Mouse (Mus musculus) adrenal gland, postnatal 10 days (tissue): ENCODE data around the gene Mmachc. TPM values are rescaled to one million over a fixed set of nuclear protein-coding genes. Genes with fewer than 3 reads are reported as not detected.

Source experiments
- DNase-seq: peaks from one replicate; pipeline ENCODE4 v3.0.0; 2021; ENCODE audit warnings: mixed read lengths
- long read RNA-seq, 2 experiments: library from polyadenylated mRNA; stranded (forward); transcript quantifications; one replicate each; pipeline ENCODE4 v2.0.0; 2021
- total RNA-seq, 2 experiments: library from RNA; stranded (reverse); gene quantifications; 2 replicates each; pipeline ENCODE4 v1.2.3; 2021

Gene Mmachc
- 10 to 100 TPM; 32.2 to 40.4 TPM for total RNA-seq
- long read RNA-seq, experiment 1, transcript Mmachc-201 (4 exons, 2,106 nt): major isoform, 6 of 15 reads
- long read RNA-seq, experiment 1, partial matches to known transcripts: 2 of 15 reads
- long read RNA-seq, experiment 1, other reads (novel, unspliced or antisense): 7 of 15 reads
- long read RNA-seq, experiment 2, transcript Mmachc-201 (4 exons, 2,106 nt): major isoform, 11 of 21 reads
- long read RNA-seq, experiment 2, partial matches to known transcripts: 1 of 21 reads
- long read RNA-seq, experiment 2, other reads (novel, unspliced or antisense): 9 of 21 reads

- peak; percentile 89 for DNase-seq
These were observed at the start of gene Mmachc, which contains the start of gene Ccdc163 for GRCm38 (mm10) chr4:116708201-116708764. Gene Mmachc (minus strand): TSS chr4:116708406. Gene Ccdc163 (plus strand): TSS chr4:116708509.

GRCm38 (mm10) chr4:116749750-116750149 is 41.5 kb upstream of the Mmachc start:
- no peak for DNase-seq

- DNase-seq: no peak
These were observed 31.0 kb upstream of the Mmachc start for GRCm38 (mm10) chr4:116738972-116739751.

- DNase-seq: no peak
These were observed 26.8 kb upstream of the Mmachc start for GRCm38 (mm10) chr4:116734996-116735395.

GRCm38 (mm10) chr4:116732355-116732754 is 24.1 kb upstream of the Mmachc start:
- DNase-seq: no peak

DNA sequence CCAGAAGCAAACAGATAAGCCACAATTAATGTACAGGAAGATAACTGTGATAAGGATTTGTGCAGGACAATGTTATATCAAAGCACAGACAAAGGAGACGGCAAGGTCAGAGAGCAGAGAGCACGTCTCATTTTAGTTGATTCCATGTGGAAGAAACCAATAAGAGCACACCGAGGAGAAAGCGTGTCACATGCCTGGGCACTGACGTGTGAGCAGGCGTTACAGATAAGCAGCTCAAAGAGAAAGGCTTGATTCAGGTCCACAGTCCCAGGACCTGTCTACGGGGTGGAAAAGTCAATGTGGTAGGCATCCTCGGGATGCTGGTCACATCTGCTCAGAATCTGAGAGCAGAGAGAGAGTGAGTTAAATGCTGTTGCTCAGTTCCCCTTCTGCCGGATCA is 22.9 kb upstream of the Mmachc start:
- no peak for DNase-seq

DNA sequence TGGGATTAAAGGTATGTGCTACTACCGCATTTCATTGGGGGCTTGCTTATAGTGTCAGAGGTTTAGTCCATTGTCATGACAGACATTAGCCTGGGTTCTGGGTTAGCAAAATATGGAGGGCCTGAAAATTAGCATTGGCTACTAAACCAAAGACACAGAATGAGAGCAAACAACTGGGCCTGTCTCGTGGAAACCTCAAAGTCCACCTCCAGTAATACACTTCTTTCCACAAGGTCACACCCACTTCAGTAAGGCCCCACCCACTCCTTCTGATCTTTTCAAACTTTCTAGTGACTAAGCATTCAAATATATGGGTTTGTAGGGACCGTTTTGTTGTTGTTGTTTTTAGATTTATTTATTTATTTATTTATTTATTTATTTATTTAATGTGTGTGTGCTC is 21.3 kb upstream of the Mmachc start:
- no peak for DNase-seq

DNA sequence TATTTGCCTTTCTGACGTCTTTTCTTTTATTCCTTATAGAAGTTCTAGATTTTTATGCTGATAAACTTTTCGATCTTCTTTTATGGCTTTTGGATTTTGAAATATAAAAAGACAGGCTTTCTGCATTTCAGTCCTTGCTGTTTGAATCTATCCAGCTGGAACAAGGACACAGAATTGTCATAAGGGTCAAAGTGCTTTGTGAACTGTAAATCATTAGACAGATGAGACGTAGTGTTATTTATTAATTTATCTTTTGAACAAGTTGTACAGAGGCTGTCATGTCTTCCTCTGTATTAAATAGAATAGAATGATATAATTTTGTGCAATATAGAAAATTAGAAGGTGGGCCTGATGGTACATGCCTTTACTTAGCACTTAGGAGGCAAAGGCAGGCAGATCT is 19.2 kb upstream of the Mmachc start:
- no peak for DNase-seq

- DNase-seq: no peak
These were observed 17.2 kb upstream of the Mmachc start for GRCm38 (mm10) chr4:116725444-116725843.

DNA sequence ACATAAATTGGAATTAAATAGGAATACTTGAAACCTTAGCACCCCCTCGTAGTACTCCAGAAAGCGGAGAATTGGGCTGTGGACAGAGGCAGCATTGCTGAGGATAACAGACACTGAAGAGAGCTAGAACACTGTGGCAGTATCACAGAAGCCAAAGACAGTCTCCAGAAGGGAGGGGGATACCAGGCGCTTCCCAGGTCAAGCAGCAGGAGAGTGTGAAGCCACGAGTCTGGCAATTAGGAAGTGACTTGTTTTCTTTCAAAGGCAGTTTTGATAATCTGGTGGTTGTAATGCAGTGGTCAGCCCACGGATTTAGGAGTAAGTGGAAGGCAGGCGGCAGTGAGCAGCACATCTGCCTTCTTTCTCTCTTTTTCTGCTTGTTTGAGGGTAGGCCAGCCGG is 14.0 kb upstream of the Mmachc start:
- no peak for DNase-seq

GRCm38 (mm10) chr4:116721098-116721628 is 13.0 kb upstream of the Mmachc start:
- no peak for DNase-seq

- DNase-seq: peak; percentile 92
These were observed 12.3 kb upstream of the Mmachc start, which contains the start of gene Tesk2 for GRCm38 (mm10) chr4:116720343-116721097. Gene Tesk2 (plus strand): TSS chr4:116720948.

GRCm38 (mm10) chr4:116719396-116719795 is 11.2 kb upstream of the Mmachc start:
- peak; percentile 81 for DNase-seq

DNA sequence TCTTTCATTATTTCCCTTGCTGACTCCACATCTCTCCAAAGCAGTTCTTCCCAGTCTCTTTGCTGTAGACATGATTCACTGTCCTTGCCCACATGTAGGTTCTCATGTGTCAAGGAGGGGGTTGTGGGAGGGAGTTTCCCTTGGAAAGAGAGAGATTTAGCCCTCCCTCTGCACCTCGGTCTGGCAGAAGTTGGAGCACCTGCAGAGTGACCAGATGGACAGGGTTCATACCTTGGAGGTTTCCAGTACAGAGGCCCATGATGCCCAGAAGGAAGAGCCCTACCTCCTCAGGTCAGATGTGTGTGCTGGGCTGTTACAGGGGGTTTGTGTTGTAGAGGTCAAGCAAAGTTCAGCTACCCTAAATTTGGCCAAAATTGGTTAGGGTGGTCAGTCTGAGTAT is 4.3 kb upstream of the Mmachc start:
- DNase-seq: no peak

DNA sequence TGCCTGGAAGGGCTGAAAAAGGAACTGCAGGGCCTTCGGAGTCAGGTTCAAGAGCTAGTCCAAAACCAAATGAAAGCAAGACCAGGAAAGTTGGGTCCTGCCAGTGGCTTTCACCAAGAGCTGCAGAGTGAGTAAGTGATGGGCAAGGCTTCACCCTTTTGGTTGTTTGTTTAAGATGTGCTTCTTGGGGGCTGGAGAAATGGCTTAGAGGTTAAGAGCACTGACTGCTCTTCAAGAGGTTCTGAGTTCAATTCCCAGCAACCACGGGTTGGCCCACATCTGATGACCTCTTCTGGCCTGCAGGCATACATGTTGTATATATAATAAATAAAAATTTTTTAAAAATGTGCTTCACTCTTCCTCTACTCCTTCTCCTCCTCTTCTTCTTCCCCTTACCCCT is 1.9 kb upstream of the Mmachc start:
- no peak for DNase-seq

DNA sequence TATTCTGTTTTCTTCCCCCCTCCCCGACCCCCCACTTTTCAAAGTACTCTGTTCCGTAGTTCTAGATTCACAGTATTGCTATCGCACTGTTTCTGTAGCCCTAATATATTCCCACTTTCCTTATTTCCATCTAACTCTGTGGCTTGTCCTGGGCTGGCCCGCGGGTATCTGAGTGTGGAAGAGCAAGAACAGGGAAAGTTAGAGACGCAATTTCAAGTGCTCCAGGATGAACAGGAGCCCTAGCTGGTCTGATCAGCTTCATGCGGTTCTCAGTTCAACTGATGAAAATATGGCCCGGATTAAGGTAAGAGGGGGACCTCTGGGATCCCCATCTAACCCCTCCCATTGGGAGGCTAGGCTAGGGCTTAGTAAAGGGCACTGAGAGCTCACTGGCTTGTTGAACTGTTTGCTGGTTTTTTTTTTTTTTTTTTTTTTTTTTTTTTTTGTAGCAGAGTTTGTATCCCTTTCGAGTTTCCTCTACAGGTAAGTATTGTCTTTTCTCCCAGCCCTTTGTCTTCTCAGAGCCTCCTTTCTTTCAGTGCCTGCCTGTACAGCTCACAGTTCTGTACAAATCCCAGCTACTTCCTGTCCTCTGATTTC is 685 bp upstream of the Mmachc start:
- no peak for DNase-seq

DNA sequence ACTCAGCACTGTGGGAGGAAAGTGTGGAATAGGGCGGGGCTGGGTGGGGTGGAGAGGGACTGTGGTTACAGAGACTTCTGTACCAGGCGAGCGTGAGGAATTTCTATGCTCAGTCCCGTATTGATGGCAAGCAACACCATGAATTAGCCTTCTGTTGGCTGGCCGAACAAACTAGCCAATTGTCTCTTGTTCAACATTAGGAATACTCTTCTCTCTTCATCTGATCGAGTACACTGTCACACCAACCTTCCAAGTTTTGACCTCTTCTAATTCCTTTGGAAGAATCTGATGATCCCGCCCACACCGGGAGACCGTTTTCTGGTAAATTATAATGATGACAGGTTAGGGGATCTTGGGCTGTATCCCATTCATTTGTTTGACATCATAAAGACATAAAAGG is 540 bp downstream of the Mmachc start:
- no peak for DNase-seq

DNA sequence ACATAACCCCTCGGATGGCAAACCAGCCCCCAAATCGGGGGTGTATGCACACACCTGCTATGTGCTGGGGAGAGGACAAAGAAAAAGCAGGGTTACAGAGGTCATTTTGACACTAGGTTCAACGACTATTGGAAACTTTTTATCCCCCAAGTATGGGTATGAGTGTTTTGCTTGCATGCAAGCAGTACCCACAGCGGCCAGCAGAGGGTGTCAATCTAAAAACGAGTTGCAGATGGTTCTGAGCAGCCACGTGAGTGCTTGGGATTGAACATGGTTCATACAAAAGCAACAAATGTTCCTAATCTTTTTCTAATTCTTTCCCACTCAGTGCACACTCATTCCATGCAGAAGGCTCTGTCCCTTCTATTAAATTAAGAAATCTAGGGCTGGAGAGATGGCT is 4.4 kb downstream of the Mmachc start:
- DNase-seq: peak; percentile 87

GRCm38 (mm10) chr4:116700964-116701363 is 7.2 kb downstream of the Mmachc start:
- DNase-seq: no peak

GRCm38 (mm10) chr4:116698693-116699342 is 9.4 kb downstream of the Mmachc start:
- peak; percentile 61 for DNase-seq

DNA sequence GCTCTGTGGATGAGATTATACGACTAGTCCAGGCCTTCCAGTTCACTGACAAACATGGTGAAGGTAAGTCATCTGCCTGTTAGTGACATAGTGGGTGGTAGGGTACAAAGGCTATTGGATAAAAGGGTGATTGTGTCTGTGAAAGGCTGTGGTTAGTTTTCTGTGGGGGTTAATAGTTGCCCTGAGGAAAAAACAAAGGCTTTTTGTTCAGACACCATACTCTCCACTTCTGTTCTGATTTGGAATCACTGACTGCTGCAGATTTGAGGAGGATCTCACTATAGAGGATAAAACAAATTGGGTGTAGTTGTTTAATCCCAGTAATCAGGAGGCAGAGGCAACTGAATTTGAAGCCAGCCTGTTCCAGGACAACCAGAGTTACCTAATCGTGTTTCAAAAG is 14.4 kb downstream of the Mmachc start:
- DNase-seq: no peak
